Mouse (Mus musculus) spleen, adult 2 months (tissue): ENCODE measurements around the gene Rpl36. TPM values are rescaled to one million over a fixed set of nuclear protein-coding genes. Genes with fewer than 3 reads are reported as not detected.

Source experiments
- DNase-seq, 2 experiments: peaks; one replicate each; pipeline versions ENCODE4 v3.0.0 to v3.0.0-alpha.2; 2012 to 2021; ENCODE audit warnings: low spot score in 2 of 2, low read depth in 1 of 2
- H3K27ac ChIP-seq: fragments of 200-500 bp; 2 replicates; pipeline ENCODE4 v1.5.1; 2012; ENCODE audit warnings: low read length, inconsistent platforms; ENCODE audit not compliant: insufficient read depth
- H3K27me3 ChIP-seq: fragments of 200-500 bp; 2 replicates; pipeline ENCODE4 v1.6.1; 2012; ENCODE audit warnings: mild to moderate bottlenecking, moderate library complexity, low read length, inconsistent platforms; ENCODE audit not compliant: control insufficient read depth, insufficient read depth
- H3K36me3 ChIP-seq: fragments of 200-500 bp; 2 replicates; pipeline ENCODE4 v1.6.1; 2012; ENCODE audit warnings: mild to moderate bottlenecking, low read length, inconsistent platforms; ENCODE audit not compliant: control insufficient read depth, insufficient read depth
- H3K4me1 ChIP-seq: fragments of 200-500 bp; 2 replicates; pipeline ENCODE4 v1.6.1; 2011; ENCODE audit warnings: inconsistent platforms; ENCODE audit not compliant: control insufficient read depth, insufficient read depth, insufficient read length
- H3K4me3 ChIP-seq: fragments of 200-500 bp; 2 replicates; pipeline ENCODE4 v1.5.1; 2011; ENCODE audit warnings: mild to moderate bottlenecking, inconsistent platforms; ENCODE audit not compliant: insufficient read depth, insufficient read length; ENCODE audit errors: extremely low read depth
- CTCF ChIP-seq: fragments of 200-500 bp; IDR thresholded peaks from 2 replicates; pipeline ENCODE4 v1.5.1; 2011; ENCODE audit warnings: mild to moderate bottlenecking, inconsistent platforms; ENCODE audit not compliant: insufficient read depth, insufficient read length, insufficient replicate concordance; ENCODE audit errors: extremely low read depth
- POLR2A ChIP-seq: fragments of 200-500 bp; IDR thresholded peaks from 2 replicates; pipeline ENCODE4 v1.6.1; 2011; ENCODE audit warnings: low read depth, low read length, inconsistent platforms
- WGBS: fragments of 180-500 bp; shearing (Covaris S2); methylation state at CpG from one replicate; pipeline ENCODE4 v1.1.7; 2018; 5-methylcytosine and 5-hydroxymethylcytosine counted together
- polyA plus RNA-seq: library from polyadenylated mRNA; depleted of rRNA; stranded (reverse); fragments of >200 nt; gene quantifications from 2 replicates; pipeline ENCODE4 v1.2.3, GENCODE M21; 2012; rRNA removed

Rpl36 gene
- polyA plus RNA-seq, 1 experiment = 2,050 TPM

GRCm38 (mm10) chr17:56647546-56647945 lies 34.3 kb downstream of the Rpl36 start:
- DNase-seq = no peak
- H3K4me3 ChIP-seq = no peak overlapping the region
- WGBS = 52% methylated on average over 10 of the region's 13 CpGs
- H3K27me3 ChIP-seq = no peaks in the 10 kb centered on the region
- H3K4me1 ChIP-seq = no peaks in the 10 kb centered on the region
- no peaks in the 10 kb centered on the region for H3K36me3 ChIP-seq
- TF ChIP-seq POLR2A = no peak
- TF ChIP-seq CTCF = no peak
- H3K27ac ChIP-seq = no peak overlapping the region

GRCm38 (mm10) chr17:56651801-56652200 lies 38.6 kb downstream of the Rpl36 start:
- Histone ChIP-seq H3K27ac (no peak overlapping the region), H3K4me3 (no peak overlapping the region), H3K4me1 (no peaks in the 10 kb centered on the region), H3K27me3 (no peaks in the 10 kb centered on the region), H3K36me3 (no peaks in the 10 kb centered on the region)
- 38% methylated on average over 10 of the region's 10 CpGs for WGBS
- TF ChIP-seq CTCF (no peak), POLR2A (no peak)
- no peak for DNase-seq

GRCm38 (mm10) chr17:56654771-56655170 lies 41.6 kb downstream of the Rpl36 start:
- 79% methylated on average over 2 of the region's 2 CpGs for WGBS
- H3K4me1 ChIP-seq = no peaks in the 10 kb centered on the region
- no peak overlapping the region for H3K4me3 ChIP-seq
- H3K27ac ChIP-seq = no peak overlapping the region
- no peak for DNase-seq
- no peaks in the 10 kb centered on the region for H3K27me3 ChIP-seq
- no peaks in the 10 kb centered on the region for H3K36me3 ChIP-seq
- TF ChIP-seq CTCF (no peak), POLR2A (no peak)

- Histone ChIP-seq H3K27me3 (no peaks in the 10 kb centered on the region), H3K4me3 (no peak overlapping the region), H3K4me1 (no peaks in the 10 kb centered on the region), H3K27ac (no peak overlapping the region), H3K36me3 (no peaks in the 10 kb centered on the region)
- no peak for DNase-seq
- TF ChIP-seq POLR2A (no peak), CTCF (no peak)
- 75% methylated on average over 3 of the region's 3 CpGs for WGBS
These were observed 42.1 kb downstream of the Rpl36 start for GRCm38 (mm10) chr17:56655311-56655710.

- H3K27ac ChIP-seq = no peak overlapping the region
- H3K27me3 ChIP-seq = no peaks in the 10 kb centered on the region
- 80% methylated on average over 6 of the region's 6 CpGs for WGBS
- TF ChIP-seq POLR2A = no peak
- no peak for TF ChIP-seq CTCF
- H3K36me3 ChIP-seq = no peaks in the 10 kb centered on the region
- H3K4me3 ChIP-seq = no peak overlapping the region
- H3K4me1 ChIP-seq = no peaks in the 10 kb centered on the region
- DNase-seq = no peak
These were observed 43.0 kb downstream of the Rpl36 start for GRCm38 (mm10) chr17:56656171-56656570.

GRCm38 (mm10) chr17:56663659-56664058 lies 50.4 kb downstream of the Rpl36 start:
- no peak for DNase-seq
- peaks cover 1% of the 10 kb centered on the region; the same call in 1 of the 2 replicates for H3K4me1 ChIP-seq
- no peaks in the 10 kb centered on the region for H3K27me3 ChIP-seq
- TF ChIP-seq POLR2A (no peak), CTCF (no peak)
- no peaks in the 10 kb centered on the region for H3K36me3 ChIP-seq
- H3K27ac ChIP-seq = no peak overlapping the region
- H3K4me3 ChIP-seq = no peak overlapping the region
- WGBS = 82% methylated on average over 3 of the region's 3 CpGs

Other genes with a start within 250 kb of the Rpl36 start
- gene Ptprs, start 136.9 kb upstream of the Rpl36 start, polyA plus RNA-seq = 57.5 and 69.4 TPM in 2 replicates
- gene Znrf4, start 101.0 kb upstream of the Rpl36 start, polyA plus RNA-seq = not detected in 2 replicates
- gene Gm20219, start 59.0 kb upstream of the Rpl36 start, polyA plus RNA-seq = 2.3 and 4.4 TPM in 2 replicates
- gene Safb2, start 28.8 kb upstream of the Rpl36 start, polyA plus RNA-seq = 152 and 157 TPM in 2 replicates
- gene Safb, start 28.6 kb upstream of the Rpl36 start, polyA plus RNA-seq = 103 and 105 TPM in 2 replicates
- gene 2410015M20Rik, start 3.6 kb upstream of the Rpl36 start, polyA plus RNA-seq = 101 and 140 TPM in 2 replicates
- 35.2 and 44.9 TPM in 2 replicates for gene Lonp1, start 13.5 kb downstream of the Rpl36 start, polyA plus RNA-seq
- gene Catsperd, start 14.7 kb downstream of the Rpl36 start, polyA plus RNA-seq = 0.14 and 0.28 TPM in 2 replicates
- 72.6 and 89.6 TPM in 2 replicates for gene Ranbp3, start 59.9 kb downstream of the Rpl36 start, polyA plus RNA-seq
- gene Ndufa11, start 104.4 kb downstream of the Rpl36 start, polyA plus RNA-seq = 181 and 252 TPM in 2 replicates
- 20.3 and 33.9 TPM in 2 replicates for gene Vmac, start 104.6 kb downstream of the Rpl36 start, polyA plus RNA-seq
- 1.3 and 2.4 TPM in 2 replicates for gene Nrtn, start 144.1 kb downstream of the Rpl36 start, polyA plus RNA-seq
- gene Dus3l, start 151.3 kb downstream of the Rpl36 start, polyA plus RNA-seq = 98.4 and 128 TPM in 2 replicates
- gene Prr22, start 156.8 kb downstream of the Rpl36 start, polyA plus RNA-seq = 3.3 and 4.7 TPM in 2 replicates
- gene Rfx2, start 217.6 kb downstream of the Rpl36 start, polyA plus RNA-seq = 13.6 and 16.5 TPM in 2 replicates